Mouse (Mus musculus): ENCODE measurements around the gene Mst1r.

GRCm38 (mm10) chr9:107888267-107888850 lies 18.3 kb upstream of the Mst1r start:
- TF ChIP-seq CTCF (IDR thresholded peaks at IDR 0.05; ENCODE audit: borderline replicate concordance, control insufficient read depth, extremely low read depth, insufficient read depth, low read length, poor library complexity) (no peak), POLR2A (IDR thresholded peaks at IDR 0.05; ENCODE audit: control insufficient read depth, extremely low read depth, insufficient read depth, low read length, poor library complexity) (no peak)
